Mouse (Mus musculus): ENCODE measurements around the gene Odc1. TPM values are rescaled to one million over a fixed set of nuclear protein-coding genes. Genes with fewer than 3 reads are reported as not detected.

Gene Odc1
- polyA plus RNA-seq, 1 experiment from 2014 or later: 189 TPM

GRCm38 (mm10) chr12:17594701-17595100, 50.1 kb downstream of the Odc1 start:
- no peak overlapping the region for H3K9ac ChIP-seq (replicated peaks)
- ATAC-seq: no peak
- H3K27ac ChIP-seq: no peak overlapping the region
- H3K4me3 ChIP-seq (replicated peaks): no peak overlapping the region
- no peak overlapping the region for H3K4me2 ChIP-seq (replicated peaks)
- no peaks in the 10 kb centered on the region for H3K36me3 ChIP-seq
- H3K9me3 ChIP-seq: no peaks in the 10 kb centered on the region
- no peaks in the 10 kb centered on the region for H3K27me3 ChIP-seq
- 89% methylated on average over 4 of the region's 4 CpGs for WGBS
- no peaks in the 10 kb centered on the region for H3K4me1 ChIP-seq (replicated peaks)

GRCm38 (mm10) chr12:17595166-17595565, 50.6 kb downstream of the Odc1 start:
- ATAC-seq: no peak
- Histone ChIP-seq H3K27me3 (no peaks in the 10 kb centered on the region), H3K9ac (replicated peaks) (no peak overlapping the region), H3K36me3 (no peaks in the 10 kb centered on the region), H3K4me2 (replicated peaks) (no peak overlapping the region), H3K27ac (no peak overlapping the region), H3K9me3 (no peaks in the 10 kb centered on the region), H3K4me3 (replicated peaks) (no peak overlapping the region), H3K4me1 (replicated peaks) (no peaks in the 10 kb centered on the region)
- WGBS: 100% methylated on average over 1 of the region's 1 CpGs

Other genes starting within 250 kb of the Odc1 start
- 0.36 and 0.62 TPM in 2 replicates for gene Atp6v1c2, start 215.4 kb upstream of the Odc1 start, polyA plus RNA-seq (2015; fragmentation: Nextera tagmentation; extraction: Ambion mirVana)
- gene Nol10, start 196.3 kb upstream of the Odc1 start, polyA plus RNA-seq (2015; fragmentation: Nextera tagmentation; extraction: Ambion mirVana): 24.5 and 24.6 TPM in 2 replicates
- gene Hpcal1, start 146.1 kb downstream of the Odc1 start, polyA plus RNA-seq (2015; fragmentation: Nextera tagmentation; extraction: Ambion mirVana): 50.7 and 55.3 TPM in 2 replicates